Mouse (Mus musculus) midbrain, embryonic 16.5 days (tissue): ENCODE measurements around the gene Magi1. TPM values are rescaled to one million over a fixed set of nuclear protein-coding genes. Genes with fewer than 3 reads are reported as not detected.

Experiments
- ATAC-seq: fragments of 200-750 bp; cut with Nextera tagmentation; 2 replicates; pipeline ENCODE4 v1.8.0; 2017; ENCODE audit warnings: moderate TSS enrichment
- H3K27ac ChIP-seq: fragments of 300-500 bp; sonication (generic); 2 replicates; pipeline ENCODE4 v1.5.1; 2014; ENCODE audit warnings: mild to moderate bottlenecking, low read length, mixed read lengths
- H3K27me3 ChIP-seq: fragments of 300-500 bp; sonication (generic); 2 replicates; pipeline ENCODE4 v1.6.1; 2014; ENCODE audit warnings: low read depth, low read length, mixed read lengths; ENCODE audit not compliant: control insufficient read depth, insufficient read depth
- H3K36me3 ChIP-seq: fragments of 300-500 bp; sonication (generic); 2 replicates; pipeline ENCODE4 v1.6.1; 2014; ENCODE audit warnings: mild to moderate bottlenecking, low read length, moderate library complexity, mixed read lengths; ENCODE audit not compliant: control insufficient read depth, insufficient read depth
- H3K4me1 ChIP-seq: fragments of 300-500 bp; sonication (generic); 2 replicates; pipeline ENCODE4 v1.6.1; 2014; ENCODE audit warnings: mild to moderate bottlenecking, low read length, mixed read lengths; ENCODE audit not compliant: control insufficient read depth, insufficient read depth
- H3K4me2 ChIP-seq: fragments of 300-500 bp; sonication (generic); 2 replicates; pipeline ENCODE4 v1.6.1; 2014; ENCODE audit warnings: mild to moderate bottlenecking, low read length, mixed read lengths
- H3K4me3 ChIP-seq: fragments of 300-500 bp; sonication (generic); 2 replicates; pipeline ENCODE4 v1.5.1; 2014; ENCODE audit warnings: low read depth, mild to moderate bottlenecking, low read length, moderate library complexity, mixed read lengths
- H3K9ac ChIP-seq: fragments of 300-500 bp; sonication (generic); 2 replicates; pipeline ENCODE4 v1.6.1; 2014; ENCODE audit warnings: low read depth, low read length, mixed read lengths
- H3K9me3 ChIP-seq: fragments of 300-500 bp; sonication (generic); replicated peaks from 2 replicates; pipeline ENCODE4 v1.6.1; 2014; ENCODE audit warnings: mild to moderate bottlenecking, low read length, mixed read lengths; ENCODE audit not compliant: control insufficient read depth, poor library complexity, severe bottlenecking
- WGBS: fragments of 180-500 bp; shearing (Covaris S2); extraction: QIAGEN DNeasy Blood & Tissue Kit; methylation state at CpG from one replicate; pipeline ENCODE4 v1.1.7; 2014; 5-methylcytosine and 5-hydroxymethylcytosine counted together
- polyA plus RNA-seq: library from polyadenylated mRNA; unstranded; fragments of >200 nt; fragmentation: Nextera tagmentation; extraction: Ambion mirVana; gene quantifications from 2 replicates; pipeline ENCODE4 v1.2.1, GENCODE M21; 2015

The Magi1 gene
- polyA plus RNA-seq, 1 experiment from 2014 or later, result 34.6 TPM

GRCm38 (mm10) chr6:93923351-93923750 lies 360.4 kb downstream of the Magi1 start:
- Histone ChIP-seq H3K9ac (no peak overlapping the region), H3K4me3 (no peak overlapping the region), H3K9me3 (no peaks in the 10 kb centered on the region), H3K36me3 (no peaks in the 10 kb centered on the region), H3K27me3 (no peaks in the 10 kb centered on the region), H3K4me1 (no peaks in the 10 kb centered on the region), H3K4me2 (no peak overlapping the region), H3K27ac (no peak overlapping the region)
- 0 out of 2 replicates have a peak, but pooled peaks have one; percentile 14 for ATAC-seq
- WGBS, result 43% methylated on average over 5 of the region's 5 CpGs

- no peak for ATAC-seq
- 77% methylated on average over 7 of the region's 7 CpGs for WGBS
- no peaks in the 10 kb centered on the region for H3K4me1 ChIP-seq
- no peak overlapping the region for H3K4me2 ChIP-seq
- H3K36me3 ChIP-seq, result no peaks in the 10 kb centered on the region
- no peak overlapping the region for H3K27ac ChIP-seq
- H3K9ac ChIP-seq, result no peak overlapping the region
- no peaks in the 10 kb centered on the region for H3K9me3 ChIP-seq
- H3K4me3 ChIP-seq, result no peak overlapping the region
- H3K27me3 ChIP-seq, result no peaks in the 10 kb centered on the region
Observed at GRCm38 (mm10) chr6:93922931-93923330, 360.8 kb downstream of the Magi1 start.

- Histone ChIP-seq H3K9ac (peak overlapping the region; percentile 83), H3K36me3 (no peaks in the 10 kb centered on the region), H3K4me3 (peak overlapping the region; percentile 64), H3K4me2 (peak overlapping the region; percentile 72), H3K9me3 (no peaks in the 10 kb centered on the region), H3K27ac (peak overlapping the region; percentile 98), H3K4me1 (peaks cover 34% of the 10 kb centered on the region), H3K27me3 (no peaks in the 10 kb centered on the region)
- peak; percentile 75 for ATAC-seq
- under 1% methylated on average over 22 of the region's 22 CpGs for WGBS
Observed at GRCm38 (mm10) chr6:93913226-93913861, 370.4 kb downstream of the Magi1 start.

- Histone ChIP-seq H3K4me3 (peak overlapping the region; percentile 64), H3K27me3 (no peaks in the 10 kb centered on the region)
- WGBS, result under 1% methylated on average over 20 of the region's 20 CpGs
Observed at GRCm38 (mm10) chr6:93912582-93913225, 371.0 kb downstream of the Magi1 start.

GRCm38 (mm10) chr6:93912003-93912581 lies 371.6 kb downstream of the Magi1 start:
- ATAC-seq, result peak; percentile 54
- Histone ChIP-seq H3K4me3 (peak overlapping the region; percentile 64), H3K9ac (peak overlapping the region; percentile 83), H3K4me1 (peaks cover 34% of the 10 kb centered on the region), H3K9me3 (no peaks in the 10 kb centered on the region), H3K4me2 (peak overlapping the region; percentile 72), H3K36me3 (no peaks in the 10 kb centered on the region), H3K27ac (peak overlapping the region; percentile 98), H3K27me3 (no peaks in the 10 kb centered on the region)
- WGBS, result 2% methylated on average over 8 of the region's 8 CpGs

More at GRCm38 (mm10) chr6:93912582-93913225, 371.0 kb downstream of the Magi1 start:
- Histone ChIP-seq H3K9me3 (no peaks in the 10 kb centered on the region), H3K4me2 (peak overlapping the region; percentile 72), H3K27ac (peak overlapping the region; percentile 98), H3K9ac (peak overlapping the region; percentile 83), H3K4me1 (peaks cover 34% of the 10 kb centered on the region), H3K36me3 (no peaks in the 10 kb centered on the region)
- ATAC-seq, result peak; percentile 90

- ATAC-seq, result no peak
- Histone ChIP-seq H3K4me1 (peaks cover 34% of the 10 kb centered on the region), H3K27ac (peak overlapping the region; percentile 98), H3K4me2 (peak overlapping the region; percentile 72), H3K36me3 (no peaks in the 10 kb centered on the region), H3K9ac (peak overlapping the region; percentile 83), H3K9me3 (no peaks in the 10 kb centered on the region), H3K4me3 (peak overlapping the region; percentile 64), H3K27me3 (no peaks in the 10 kb centered on the region)
- WGBS, result 21% methylated on average over 2 of the region's 2 CpGs
Observed at GRCm38 (mm10) chr6:93911420-93911819, 372.3 kb downstream of the Magi1 start.

- Histone ChIP-seq H3K4me3 (peak overlapping the region; percentile 64; the same call in 1 of the 2 replicates), H3K9me3 (no peaks in the 10 kb centered on the region), H3K27ac (no peak overlapping the region), H3K36me3 (no peaks in the 10 kb centered on the region), H3K9ac (no peak overlapping the region), H3K27me3 (no peaks in the 10 kb centered on the region), H3K4me2 (peak overlapping the region; percentile 72), H3K4me1 (peaks cover 34% of the 10 kb centered on the region)
- no peak for ATAC-seq
- WGBS, result 53% methylated on average over 4 of the region's 4 CpGs
Observed at GRCm38 (mm10) chr6:93909976-93910375, 373.7 kb downstream of the Magi1 start.

- no peak overlapping the region for H3K27ac ChIP-seq
Observed at GRCm38 (mm10) chr6:93904987-93905386, 378.7 kb downstream of the Magi1 start.

GRCm38 (mm10) chr6:93902239-93902638 lies 381.5 kb downstream of the Magi1 start:
- H3K36me3 ChIP-seq, result no peaks in the 10 kb centered on the region
- ATAC-seq, result no peak
- H3K27ac ChIP-seq, result no peak overlapping the region; the same call in 1 of the 2 replicates
- no peaks in the 10 kb centered on the region for H3K27me3 ChIP-seq
- no peak overlapping the region for H3K4me2 ChIP-seq
- H3K9me3 ChIP-seq, result no peaks in the 10 kb centered on the region
- H3K9ac ChIP-seq, result no peak overlapping the region
- no peak overlapping the region for H3K4me3 ChIP-seq
- peaks cover 4% of the 10 kb centered on the region; the same call in 1 of the 2 replicates for H3K4me1 ChIP-seq
- WGBS, result 76% methylated on average over 2 of the region's 2 CpGs

More at GRCm38 (mm10) chr6:93904987-93905386, 378.7 kb downstream of the Magi1 start:
- Histone ChIP-seq H3K27me3 (no peaks in the 10 kb centered on the region), H3K36me3 (no peaks in the 10 kb centered on the region), H3K9me3 (no peaks in the 10 kb centered on the region), H3K9ac (no peak overlapping the region), H3K4me2 (no peak overlapping the region), H3K4me1 (peaks cover 12% of the 10 kb centered on the region; the same call in 1 of the 2 replicates), H3K4me3 (no peak overlapping the region)
- WGBS, result 96% methylated on average over 2 of the region's 2 CpGs
- no peak for ATAC-seq
